Mouse (Mus musculus) CD8-positive naive resting alpha-beta T cell, adult 2 months (primary cell): Measurements from ENCODE around the gene Ugt1a10.

Experiments used
- DNase-seq, 2 experiments: peaks; one replicate each; pipeline ENCODE4 v3.0.0; 2022; ENCODE audit warnings: low read depth in 2 of 2, low spot score in 2 of 2

The Ugt1a10 gene

GRCm38 (mm10) chr1:88267489-88267888 is 212.3 kb downstream of the Ugt1a10 start:
- no peak for DNase-seq

- DNase-seq: no peak
Observed at GRCm38 (mm10) chr1:88268070-88268469, 212.9 kb downstream of the Ugt1a10 start.
